Mouse (Mus musculus) midbrain, embryonic 14.5 days (tissue): ENCODE measurements around the gene Palld. TPM values are rescaled to one million over a fixed set of nuclear protein-coding genes. Genes with fewer than 3 reads are reported as not detected.

Source experiments
- ATAC-seq: fragments of 200-750 bp; cut with Nextera tagmentation; 2 replicates; pipeline ENCODE4 v1.8.0; 2017; ENCODE audit warnings: moderate number of reproducible peaks, moderate library complexity; ENCODE audit not compliant: low FRiP score, low TSS enrichment
- DNase-seq: peaks from one replicate; pipeline ENCODE4 v3.0.0-alpha.2; 2015
- H3K27ac ChIP-seq: fragments of 300-500 bp; sonication (generic); replicated peaks from 2 replicates; pipeline ENCODE4 v1.5.1; 2014; ENCODE audit warnings: mild to moderate bottlenecking, low read depth, low read length, moderate library complexity
- H3K27me3 ChIP-seq: fragments of 300-500 bp; sonication (generic); 2 replicates; pipeline ENCODE4 v1.6.1; 2014; ENCODE audit warnings: low read length, control low read depth, mixed read lengths; ENCODE audit not compliant: control insufficient read depth, insufficient read depth
- H3K36me3 ChIP-seq: fragments of 300-500 bp; sonication (generic); 2 replicates; pipeline ENCODE4 v1.6.1; 2014; ENCODE audit warnings: low read length, control low read depth; ENCODE audit not compliant: control insufficient read depth, insufficient read depth
- H3K4me1 ChIP-seq: fragments of 300-500 bp; sonication (generic); 2 replicates; pipeline ENCODE4 v1.6.1; 2014; ENCODE audit warnings: mild to moderate bottlenecking, antibody characterized with exemption, low read length, control low read depth; ENCODE audit not compliant: control insufficient read depth, insufficient read depth
- H3K4me2 ChIP-seq: fragments of 300-500 bp; sonication (generic); 2 replicates; pipeline ENCODE4 v1.6.1; 2014; ENCODE audit warnings: mild to moderate bottlenecking, low read length, moderate library complexity
- H3K4me3 ChIP-seq: fragments of 300-500 bp; sonication (generic); replicated peaks from 2 replicates; pipeline ENCODE4 v1.5.1; 2014; ENCODE audit warnings: low read depth, low read length
- H3K9ac ChIP-seq: fragments of 300-500 bp; sonication (generic); replicated peaks from 2 replicates; pipeline ENCODE4 v1.6.1; 2014; ENCODE audit warnings: mild to moderate bottlenecking, low read length, moderate library complexity
- H3K9me3 ChIP-seq: fragments of 300-500 bp; sonication (generic); 2 replicates; pipeline ENCODE4 v1.6.1; 2016; ENCODE audit warnings: low read length, control low read depth, mixed read lengths; ENCODE audit not compliant: control insufficient read depth
- WGBS: fragments of 180-500 bp; shearing (Covaris S2); extraction: QIAGEN DNeasy Blood & Tissue Kit; methylation state at CpG from one replicate; pipeline ENCODE4 v1.1.7; 2014; 5-methylcytosine and 5-hydroxymethylcytosine counted together
- polyA plus RNA-seq: library from polyadenylated mRNA; unstranded; fragments of >200 nt; fragmentation: Nextera tagmentation; extraction: Ambion mirVana; gene quantifications from 2 replicates; pipeline ENCODE4 v1.2.1, GENCODE M21; 2014

Gene Palld
- polyA plus RNA-seq, 1 experiment from 2014 or later, result 19.4 TPM

GRCm38 (mm10) chr8:61588336-61588735 lies 314.2 kb downstream of the Palld start:
- Histone ChIP-seq H3K27ac (no peak overlapping the region), H3K27me3 (no peaks in the 10 kb centered on the region), H3K4me2 (no peak overlapping the region), H3K36me3 (no peaks in the 10 kb centered on the region), H3K4me1 (peaks cover 10% of the 10 kb centered on the region), H3K9ac (no peak overlapping the region), H3K4me3 (no peak overlapping the region), H3K9me3 (no peaks in the 10 kb centered on the region)
- DNase-seq (no peak), ATAC-seq (no peak)
- WGBS, result 96% methylated on average over 1 of the region's 1 CpGs

DNA sequence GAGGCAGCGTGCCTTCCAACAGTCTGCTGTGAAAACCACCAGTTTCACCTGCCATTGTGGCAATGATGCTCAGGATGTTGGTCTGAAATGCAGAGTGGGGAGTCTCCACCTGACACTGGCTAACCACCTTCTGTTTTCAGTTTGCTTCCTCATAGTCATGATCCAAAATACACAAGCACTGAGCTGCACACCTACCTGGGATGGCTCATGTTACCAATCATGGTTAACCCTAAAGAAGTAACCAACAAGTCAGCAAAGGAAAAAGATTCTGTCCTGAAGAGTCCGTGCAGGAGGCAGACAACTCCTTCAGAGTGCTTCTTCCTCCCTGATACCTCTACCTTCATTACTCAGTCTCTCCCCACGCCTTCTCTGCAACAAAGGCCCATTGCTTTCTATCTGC lies 314.8 kb downstream of the Palld start:
- 85% methylated on average over 3 of the region's 3 CpGs for WGBS
- no peak overlapping the region for H3K27ac ChIP-seq
- H3K9me3 ChIP-seq, result no peaks in the 10 kb centered on the region
- H3K4me3 ChIP-seq, result no peak overlapping the region
- ATAC-seq, result no peak
- no peaks in the 10 kb centered on the region for H3K27me3 ChIP-seq
- H3K4me1 ChIP-seq, result peaks cover 10% of the 10 kb centered on the region
- H3K9ac ChIP-seq, result no peak overlapping the region
- no peaks in the 10 kb centered on the region for H3K36me3 ChIP-seq
- no peak overlapping the region for H3K4me2 ChIP-seq
- no peak for DNase-seq

GRCm38 (mm10) chr8:61586529-61586928 lies 316.0 kb downstream of the Palld start:
- Histone ChIP-seq H3K27ac (no peak overlapping the region), H3K4me3 (no peak overlapping the region), H3K4me2 (no peak overlapping the region), H3K36me3 (no peaks in the 10 kb centered on the region), H3K27me3 (no peaks in the 10 kb centered on the region), H3K9ac (no peak overlapping the region), H3K4me1 (peaks cover 5% of the 10 kb centered on the region; the same call in 1 of the 2 replicates), H3K9me3 (no peaks in the 10 kb centered on the region)
- ATAC-seq, result no peak
- over 99% methylated on average over 3 of the region's 3 CpGs for WGBS
- DNase-seq, result no peak

DNA sequence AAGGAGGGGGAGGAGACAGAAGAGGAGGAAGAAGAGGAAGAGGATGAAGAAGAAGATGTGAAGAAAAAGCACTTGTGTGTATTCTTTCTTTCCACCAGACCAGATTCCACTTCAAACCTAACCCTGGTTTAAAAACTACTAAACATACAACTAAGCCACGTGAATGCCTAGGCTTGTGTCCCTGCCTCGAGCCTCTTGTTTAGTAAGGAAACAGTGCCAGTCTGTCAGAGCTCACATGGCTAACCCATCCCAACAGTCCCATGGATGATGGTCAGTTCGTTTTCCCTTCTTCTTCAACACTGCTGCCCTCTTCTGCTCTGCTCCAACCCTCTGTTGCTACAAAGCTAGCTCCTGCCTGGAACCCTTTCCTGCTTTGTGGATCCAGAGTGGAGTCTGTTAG lies 316.7 kb downstream of the Palld start:
- no peaks in the 10 kb centered on the region for H3K27me3 ChIP-seq
- ATAC-seq (no peak), DNase-seq (no peak)
- no peaks in the 10 kb centered on the region for H3K9me3 ChIP-seq
- H3K9ac ChIP-seq, result no peak overlapping the region
- no peaks in the 10 kb centered on the region for H3K36me3 ChIP-seq
- H3K4me1 ChIP-seq, result 0 out of 2 replicates have a peak, but pooled peaks cover 5% of the 10 kb centered on the region
- 79% methylated on average over 3 of the region's 3 CpGs for WGBS
- no peak overlapping the region for H3K4me2 ChIP-seq
- no peak overlapping the region for H3K4me3 ChIP-seq
- no peak overlapping the region for H3K27ac ChIP-seq

GRCm38 (mm10) chr8:61584714-61585383 lies 317.6 kb downstream of the Palld start:
- Histone ChIP-seq H3K4me3 (no peak overlapping the region), H3K27me3 (no peaks in the 10 kb centered on the region), H3K27ac (no peak overlapping the region), H3K36me3 (no peaks in the 10 kb centered on the region), H3K4me2 (no peak overlapping the region), H3K4me1 (0 out of 2 replicates have a peak, but pooled peaks cover 1% of the 10 kb centered on the region), H3K9ac (no peak overlapping the region), H3K9me3 (no peaks in the 10 kb centered on the region)
- 94% methylated on average over 5 of the region's 5 CpGs for WGBS
- ATAC-seq, result no peak
- DNase-seq, result no peak

GRCm38 (mm10) chr8:61582547-61582946 lies 319.9 kb downstream of the Palld start:
- no peak for DNase-seq
- Histone ChIP-seq H3K4me1 (no peaks in the 10 kb centered on the region), H3K36me3 (no peaks in the 10 kb centered on the region), H3K4me2 (no peak overlapping the region), H3K9me3 (no peaks in the 10 kb centered on the region), H3K9ac (no peak overlapping the region), H3K27me3 (no peaks in the 10 kb centered on the region), H3K4me3 (no peak overlapping the region), H3K27ac (no peak overlapping the region)
- 83% methylated on average over 8 of the region's 8 CpGs for WGBS
- no peak for ATAC-seq

GRCm38 (mm10) chr8:61581259-61581658 lies 321.2 kb downstream of the Palld start:
- no peak for DNase-seq

DNA sequence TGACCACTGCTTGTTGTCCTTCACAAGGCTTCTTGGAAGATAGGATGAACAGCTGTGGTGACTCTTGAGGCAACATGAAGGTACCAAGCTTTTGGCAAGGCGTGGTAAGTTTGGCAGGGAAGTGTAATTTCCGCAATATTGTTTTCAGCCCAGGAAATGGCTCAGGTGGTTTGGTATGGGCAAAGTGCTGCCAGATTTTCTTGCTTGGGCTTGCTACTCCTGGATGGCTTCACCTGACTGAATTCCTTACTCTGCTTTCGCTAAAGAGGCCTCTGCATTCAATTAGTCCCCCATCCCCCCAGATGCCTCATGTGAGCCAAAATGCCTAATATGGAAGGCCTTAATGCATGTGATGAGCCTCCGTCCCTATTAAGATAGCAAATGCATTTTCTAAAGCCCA lies 322.7 kb downstream of the Palld start:
- Histone ChIP-seq H3K4me2 (no peak overlapping the region), H3K9me3 (no peaks in the 10 kb centered on the region), H3K36me3 (no peaks in the 10 kb centered on the region), H3K4me3 (no peak overlapping the region), H3K27ac (no peak overlapping the region), H3K4me1 (no peaks in the 10 kb centered on the region), H3K9ac (no peak overlapping the region), H3K27me3 (no peaks in the 10 kb centered on the region)
- ATAC-seq (no peak), DNase-seq (no peak)
- 82% methylated on average over 4 of the region's 4 CpGs for WGBS

More at GRCm38 (mm10) chr8:61581259-61581658, 321.2 kb downstream of the Palld start:
- Histone ChIP-seq H3K27ac (no peak overlapping the region), H3K36me3 (no peaks in the 10 kb centered on the region), H3K4me3 (no peak overlapping the region), H3K9me3 (no peaks in the 10 kb centered on the region), H3K27me3 (no peaks in the 10 kb centered on the region), H3K4me1 (no peaks in the 10 kb centered on the region), H3K9ac (no peak overlapping the region), H3K4me2 (no peak overlapping the region)
- no peak for ATAC-seq
- WGBS, result 94% methylated on average over 5 of the region's 5 CpGs

DNA sequence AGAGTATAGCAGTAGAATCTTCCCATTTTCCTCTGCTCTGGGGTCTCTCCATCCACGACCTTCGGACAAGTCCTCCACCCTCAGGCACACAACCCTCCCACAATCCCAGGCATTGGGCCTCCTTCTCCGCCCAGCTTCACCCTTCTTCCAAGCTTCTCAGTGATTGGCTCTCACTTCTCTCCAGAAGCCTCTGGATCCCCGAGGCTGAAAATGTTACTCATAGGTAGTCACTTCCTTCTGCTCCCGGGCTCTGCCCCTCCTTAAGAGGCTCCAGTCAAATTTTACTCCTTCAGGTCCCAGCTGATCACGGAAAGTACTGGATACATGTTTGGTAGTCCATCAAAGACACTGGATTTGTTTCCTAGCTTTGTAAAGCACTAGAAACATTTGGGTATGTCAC lies 323.7 kb downstream of the Palld start:
- Histone ChIP-seq H3K27me3 (no peaks in the 10 kb centered on the region), H3K27ac (no peak overlapping the region), H3K4me3 (no peak overlapping the region), H3K9me3 (no peaks in the 10 kb centered on the region), H3K4me2 (no peak overlapping the region), H3K4me1 (no peaks in the 10 kb centered on the region), H3K9ac (no peak overlapping the region), H3K36me3 (no peaks in the 10 kb centered on the region)
- 91% methylated on average over 6 of the region's 6 CpGs for WGBS
- ATAC-seq, result no peak
- DNase-seq, result no peak
